Mouse (Mus musculus): ENCODE data around the gene Acsm3. TPM values are rescaled to one million over a fixed set of nuclear protein-coding genes. Genes with fewer than 3 reads are reported as not detected.

Gene Acsm3
- polyA plus RNA-seq, 1 experiment from 2014 or later: 0.21 TPM

DNA sequence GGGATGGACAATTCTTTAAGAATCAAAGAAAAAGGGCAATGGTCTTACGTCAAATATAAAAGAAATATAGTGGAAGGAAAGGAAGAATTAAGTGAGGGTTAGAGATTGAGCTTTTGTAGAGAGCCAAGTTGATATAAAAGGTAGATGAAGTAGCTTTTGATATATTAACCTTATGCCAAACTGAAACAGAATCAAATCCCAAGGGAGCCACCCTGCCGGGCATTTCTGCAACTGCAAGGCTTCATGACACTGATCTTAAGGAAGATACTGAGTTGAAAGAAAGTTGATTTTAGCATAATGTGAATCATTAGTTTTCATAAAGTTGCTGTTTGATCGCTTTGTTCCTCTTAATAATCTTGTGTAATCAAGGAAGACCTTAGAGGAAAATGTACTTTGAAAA, 28.3 kb downstream of the Acsm3 start:
- Histone ChIP-seq H3K36me3 (ENCODE audit: control insufficient read depth, insufficient read depth, low read length) (peaks cover 27% of the 10 kb centered on the region), H3K9ac (ENCODE audit: low read length) (no peak overlapping the region), H3K4me3 (ENCODE audit: low read length) (no peak overlapping the region), H3K4me2 (ENCODE audit: low read depth, low read length) (no peak overlapping the region), H3K9me3 (ENCODE audit: control insufficient read depth, low read length) (no peaks in the 10 kb centered on the region), H3K27me3 (ENCODE audit: control insufficient read depth, insufficient read depth, low read depth, low read length) (no peaks in the 10 kb centered on the region), H3K4me1 (replicated peaks; ENCODE audit: control insufficient read depth, insufficient read depth, low read length) (peaks cover 2% of the 10 kb centered on the region; the same call in 1 of the 2 replicates), H3K27ac (ENCODE audit: low read length) (no peak overlapping the region)
- WGBS: 89% methylated on average over 3 of the region's 3 CpGs
- ATAC-seq (ENCODE audit: low read depth): no peak

DNA sequence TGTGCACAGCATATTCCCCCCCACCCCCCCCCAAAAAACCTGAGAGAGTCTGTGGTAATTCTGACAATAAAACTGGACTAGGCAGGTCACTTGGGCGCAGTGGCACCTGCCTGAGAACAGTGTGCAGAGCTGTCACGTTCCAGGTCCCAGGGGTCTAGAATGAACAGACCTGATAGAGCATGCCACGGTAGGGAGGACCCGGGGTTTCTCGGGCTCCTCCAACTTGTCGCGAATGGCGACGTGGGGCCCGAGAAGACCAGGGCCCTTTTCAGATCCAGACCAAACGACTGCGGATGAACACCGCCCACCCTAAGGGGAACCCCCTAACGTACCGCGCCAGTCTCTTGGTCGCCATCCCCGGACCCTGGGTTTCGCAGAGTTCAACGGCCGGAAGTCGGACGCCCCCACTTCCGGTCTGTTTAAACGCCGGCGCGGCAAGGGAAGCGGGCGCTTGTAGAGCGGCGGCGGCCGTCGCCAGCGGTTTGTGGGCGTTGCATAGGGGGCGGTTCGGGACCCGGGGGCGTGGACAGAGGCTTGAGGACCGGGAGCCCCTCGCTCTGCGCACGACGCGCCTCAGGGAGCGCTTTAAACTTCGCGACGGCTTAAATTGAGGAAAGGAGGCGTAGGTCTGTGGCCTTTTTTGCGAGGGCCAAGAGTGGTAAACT, 33.0 kb downstream of the Acsm3 start, which contains the start of the genes Rexo5 and Eri2:
Gene Rexo5 (plus strand): TSS at position 421 of the 665 bp plus-strand sequence.
Gene Eri2 (minus strand): TSS at position 473 of the 665 bp plus-strand sequence.
- peaks cover 2% of the 10 kb centered on the region for H3K4me1 ChIP-seq (replicated peaks; ENCODE audit: control insufficient read depth, insufficient read depth, low read length)
- peaks cover 4% of the 10 kb centered on the region; the same call in 1 of the 2 replicates for H3K36me3 ChIP-seq (ENCODE audit: control insufficient read depth, insufficient read depth, low read length)
- no peaks in the 10 kb centered on the region for H3K27me3 ChIP-seq (ENCODE audit: control insufficient read depth, insufficient read depth, low read depth, low read length)
- ATAC-seq (ENCODE audit: low read depth): peak; percentile 100
- peak within 1 kb of the TSS; percentile 70 for H3K4me3 ChIP-seq (ENCODE audit: low read length)
- H3K9me3 ChIP-seq (ENCODE audit: control insufficient read depth, low read length): no peaks in the 10 kb centered on the region
- H3K4me2 ChIP-seq (ENCODE audit: low read depth, low read length): peak within 1 kb of the TSS; percentile 85
- WGBS: under 1% methylated on average over 53 of the region's 53 CpGs
- peak within 1 kb of the TSS; percentile 77 for H3K9ac ChIP-seq (ENCODE audit: low read length)
- H3K27ac ChIP-seq (ENCODE audit: low read length): peak within 1 kb of the TSS; percentile 76

DNA sequence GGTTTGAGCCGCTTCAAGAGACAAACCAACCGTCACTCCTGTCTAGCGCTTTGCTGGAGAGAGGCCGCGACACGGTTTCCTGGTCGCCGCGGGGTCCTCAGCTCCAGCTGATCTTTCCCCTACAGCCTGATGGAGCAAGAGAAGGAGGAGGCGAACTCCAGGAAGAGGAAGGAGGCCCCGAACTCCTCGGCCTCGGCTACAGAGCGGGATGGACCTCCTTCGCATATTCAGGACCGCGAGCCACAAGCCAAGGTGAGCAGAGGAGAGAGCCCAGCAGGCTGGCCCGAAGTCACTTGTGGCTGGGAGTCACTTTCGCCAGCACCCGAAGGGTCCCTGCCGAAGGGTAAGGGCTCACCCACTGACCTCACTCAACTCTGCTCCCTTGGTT, 33.5 kb downstream of the Acsm3 start:
- peak; percentile 78 for ATAC-seq (ENCODE audit: low read depth)

DNA sequence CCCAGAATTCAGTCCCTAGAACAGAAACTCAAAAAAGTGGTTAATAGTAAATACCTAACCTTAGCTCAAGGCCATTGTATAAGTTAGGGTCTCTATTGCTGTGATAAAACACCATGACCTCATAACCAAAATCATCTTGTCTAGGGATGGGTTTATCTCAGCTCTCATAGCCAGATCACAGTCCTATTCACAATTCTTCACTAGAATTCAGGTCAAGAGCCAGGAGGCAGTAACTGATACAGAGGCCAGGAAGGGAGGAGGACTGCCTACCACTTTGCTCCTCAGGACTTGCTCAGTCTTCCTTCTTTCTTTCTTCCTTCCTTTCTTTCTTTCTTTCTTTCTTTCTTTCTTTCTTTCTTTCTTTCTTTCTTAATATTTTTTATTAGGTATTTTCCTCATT, 34.6 kb downstream of the Acsm3 start:
- Histone ChIP-seq H3K9ac (ENCODE audit: low read length) (peak overlapping the region; percentile 45; the same call in 1 of the 2 replicates), H3K36me3 (ENCODE audit: control insufficient read depth, insufficient read depth, low read length) (no peaks in the 10 kb centered on the region), H3K9me3 (ENCODE audit: control insufficient read depth, low read length) (no peaks in the 10 kb centered on the region), H3K4me2 (ENCODE audit: low read depth, low read length) (peak overlapping the region; percentile 49), H3K27ac (ENCODE audit: low read length) (no peak overlapping the region), H3K4me1 (replicated peaks; ENCODE audit: control insufficient read depth, insufficient read depth, low read length) (peaks cover 2% of the 10 kb centered on the region), H3K27me3 (ENCODE audit: control insufficient read depth, insufficient read depth, low read depth, low read length) (no peaks in the 10 kb centered on the region), H3K4me3 (ENCODE audit: low read length) (peak overlapping the region; percentile 38)
- no peak for ATAC-seq (ENCODE audit: low read depth)

More for the DNA sequence above, 33.5 kb downstream of the Acsm3 start:
- Histone ChIP-seq H3K27ac (ENCODE audit: low read length) (peak overlapping the region; percentile 75), H3K9ac (ENCODE audit: low read length) (peak overlapping the region; percentile 77), H3K4me1 (replicated peaks; ENCODE audit: control insufficient read depth, insufficient read depth, low read length) (peaks cover 2% of the 10 kb centered on the region), H3K27me3 (ENCODE audit: control insufficient read depth, insufficient read depth, low read depth, low read length) (no peaks in the 10 kb centered on the region), H3K36me3 (ENCODE audit: control insufficient read depth, insufficient read depth, low read length) (peaks cover 2% of the 10 kb centered on the region; the same call in 1 of the 2 replicates), H3K4me2 (ENCODE audit: low read depth, low read length) (peak overlapping the region; percentile 85), H3K9me3 (ENCODE audit: control insufficient read depth, low read length) (no peaks in the 10 kb centered on the region), H3K4me3 (ENCODE audit: low read length) (peak overlapping the region; percentile 70)
- WGBS: 0% methylated on average over 21 of the region's 21 CpGs

DNA sequence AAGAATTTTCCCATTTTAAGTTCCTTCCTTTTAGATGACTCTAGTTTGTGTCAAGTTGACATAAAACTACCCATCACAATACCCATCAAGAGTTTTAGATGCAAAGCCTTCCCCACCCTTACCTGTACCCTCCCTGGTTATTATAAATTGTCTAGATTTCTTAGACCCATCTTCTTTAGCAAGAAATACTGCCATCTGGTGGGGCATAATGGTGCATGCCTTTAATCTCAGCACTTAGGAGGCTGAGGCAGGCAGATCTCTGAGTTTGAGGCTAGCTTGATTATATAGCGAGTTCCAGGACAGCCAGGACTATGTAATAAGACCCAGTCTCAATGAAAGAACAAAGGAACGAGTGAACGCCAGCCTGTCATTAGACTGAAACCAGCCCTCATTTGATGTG, 39.8 kb downstream of the Acsm3 start:
- H3K4me2 ChIP-seq (ENCODE audit: low read depth, low read length): no peak overlapping the region
- no peaks in the 10 kb centered on the region for H3K9me3 ChIP-seq (ENCODE audit: control insufficient read depth, low read length)
- no peak overlapping the region for H3K4me3 ChIP-seq (ENCODE audit: low read length)
- H3K9ac ChIP-seq (ENCODE audit: low read length): no peak overlapping the region
- 96% methylated on average over 3 of the region's 3 CpGs for whole genome bisulfite sequencing
- H3K4me1 ChIP-seq (replicated peaks; ENCODE audit: control insufficient read depth, insufficient read depth, low read length): no peaks in the 10 kb centered on the region
- no peak for ATAC-seq (ENCODE audit: low read depth)
- H3K27ac ChIP-seq (ENCODE audit: low read length): no peak overlapping the region
- peaks cover 1% of the 10 kb centered on the region; the same call in 1 of the 2 replicates for H3K36me3 ChIP-seq (ENCODE audit: control insufficient read depth, insufficient read depth, low read length)
- no peaks in the 10 kb centered on the region for H3K27me3 ChIP-seq (ENCODE audit: control insufficient read depth, insufficient read depth, low read depth, low read length)

DNA sequence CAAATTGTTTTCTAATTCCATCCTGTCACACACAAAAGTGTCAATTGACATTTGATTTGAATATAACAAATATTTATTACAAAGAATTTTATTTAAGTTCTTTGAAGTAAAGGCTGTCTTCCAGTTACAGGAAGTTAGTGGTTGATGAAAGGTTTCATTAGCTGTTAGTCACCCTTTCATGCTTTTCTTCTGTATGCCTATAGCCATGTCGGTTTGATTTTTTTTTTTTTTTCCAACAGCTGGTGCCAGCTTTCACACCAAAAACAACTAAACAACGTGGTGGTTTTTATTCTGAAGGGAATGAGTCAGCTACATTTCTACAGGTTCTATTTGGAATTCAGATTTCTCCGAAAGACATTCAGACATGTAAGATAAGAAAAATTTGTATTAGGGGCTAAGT, 40.3 kb downstream of the Acsm3 start:
- no peak overlapping the region for H3K4me3 ChIP-seq (ENCODE audit: low read length)
- 75% methylated on average over 3 of the region's 3 CpGs for WGBS
- H3K4me1 ChIP-seq (replicated peaks; ENCODE audit: control insufficient read depth, insufficient read depth, low read length): no peaks in the 10 kb centered on the region
- no peaks in the 10 kb centered on the region for H3K9me3 ChIP-seq (ENCODE audit: control insufficient read depth, low read length)
- H3K4me2 ChIP-seq (ENCODE audit: low read depth, low read length): no peak overlapping the region
- no peak for ATAC-seq (ENCODE audit: low read depth)
- no peaks in the 10 kb centered on the region for H3K27me3 ChIP-seq (ENCODE audit: control insufficient read depth, insufficient read depth, low read depth, low read length)
- peaks cover 2% of the 10 kb centered on the region; the same call in 1 of the 2 replicates for H3K36me3 ChIP-seq (ENCODE audit: control insufficient read depth, insufficient read depth, low read length)
- H3K27ac ChIP-seq (ENCODE audit: low read length): no peak overlapping the region
- H3K9ac ChIP-seq (ENCODE audit: low read length): no peak overlapping the region

DNA sequence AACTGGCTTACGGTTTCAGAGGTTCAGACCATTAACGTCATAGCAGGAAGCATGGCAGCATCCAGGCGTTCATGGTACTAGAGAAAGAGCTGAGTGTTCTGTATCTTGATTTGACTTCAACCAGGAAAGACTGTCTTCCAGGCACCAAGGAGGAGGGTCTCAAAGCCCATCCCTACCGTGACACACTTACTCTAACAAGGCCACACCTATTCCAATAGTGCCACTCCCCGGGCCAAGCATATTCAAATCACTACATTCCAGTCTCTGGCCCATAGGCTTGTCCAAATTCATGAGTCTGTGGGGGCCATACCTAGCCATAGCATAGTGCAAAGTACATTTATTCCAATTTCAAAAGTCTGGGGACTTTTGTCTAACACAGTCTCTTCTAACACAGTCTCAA, 46.7 kb downstream of the Acsm3 start:
- 89% methylated on average over 5 of the region's 5 CpGs for WGBS
- Histone ChIP-seq H3K4me3 (ENCODE audit: low read length) (no peak overlapping the region), H3K4me1 (replicated peaks; ENCODE audit: control insufficient read depth, insufficient read depth, low read length) (no peaks in the 10 kb centered on the region), H3K9me3 (ENCODE audit: control insufficient read depth, low read length) (no peaks in the 10 kb centered on the region), H3K9ac (ENCODE audit: low read length) (no peak overlapping the region), H3K4me2 (ENCODE audit: low read depth, low read length) (no peak overlapping the region), H3K27me3 (ENCODE audit: control insufficient read depth, insufficient read depth, low read depth, low read length) (no peaks in the 10 kb centered on the region), H3K36me3 (ENCODE audit: control insufficient read depth, insufficient read depth, low read length) (peaks cover 9% of the 10 kb centered on the region), H3K27ac (ENCODE audit: low read length) (no peak overlapping the region)
- ATAC-seq (ENCODE audit: low read depth): no peak

DNA sequence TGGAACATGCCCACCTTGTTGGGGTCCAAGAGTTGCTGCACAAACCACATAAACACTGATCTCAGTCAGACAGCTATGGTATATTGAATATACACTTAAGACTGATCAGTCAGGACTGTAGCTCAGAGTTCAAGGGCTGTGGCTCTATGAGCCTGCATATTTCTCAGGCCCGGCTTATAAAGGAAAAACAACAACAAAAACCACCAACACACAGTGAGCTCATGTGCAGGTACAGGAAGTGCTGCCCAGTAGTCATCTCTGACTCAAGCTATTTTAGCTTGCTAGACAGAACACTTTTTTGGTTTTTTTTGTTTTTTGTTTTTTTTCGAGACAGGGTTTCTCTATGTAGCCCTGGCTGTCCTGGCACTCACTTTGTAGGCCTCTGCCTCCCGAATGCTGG, 48.0 kb downstream of the Acsm3 start:
- no peaks in the 10 kb centered on the region for H3K27me3 ChIP-seq (ENCODE audit: control insufficient read depth, insufficient read depth, low read depth, low read length)
- peaks cover 9% of the 10 kb centered on the region for H3K36me3 ChIP-seq (ENCODE audit: control insufficient read depth, insufficient read depth, low read length)
- no peaks in the 10 kb centered on the region for H3K9me3 ChIP-seq (ENCODE audit: control insufficient read depth, low read length)
- WGBS: 96% methylated on average over 3 of the region's 3 CpGs
- no peak for ATAC-seq (ENCODE audit: low read depth)
- no peaks in the 10 kb centered on the region for H3K4me1 ChIP-seq (replicated peaks; ENCODE audit: control insufficient read depth, insufficient read depth, low read length)
- H3K27ac ChIP-seq (ENCODE audit: low read length): no peak overlapping the region
- H3K9ac ChIP-seq (ENCODE audit: low read length): no peak overlapping the region
- no peak overlapping the region for H3K4me2 ChIP-seq (ENCODE audit: low read depth, low read length)
- no peak overlapping the region for H3K4me3 ChIP-seq (ENCODE audit: low read length)

DNA sequence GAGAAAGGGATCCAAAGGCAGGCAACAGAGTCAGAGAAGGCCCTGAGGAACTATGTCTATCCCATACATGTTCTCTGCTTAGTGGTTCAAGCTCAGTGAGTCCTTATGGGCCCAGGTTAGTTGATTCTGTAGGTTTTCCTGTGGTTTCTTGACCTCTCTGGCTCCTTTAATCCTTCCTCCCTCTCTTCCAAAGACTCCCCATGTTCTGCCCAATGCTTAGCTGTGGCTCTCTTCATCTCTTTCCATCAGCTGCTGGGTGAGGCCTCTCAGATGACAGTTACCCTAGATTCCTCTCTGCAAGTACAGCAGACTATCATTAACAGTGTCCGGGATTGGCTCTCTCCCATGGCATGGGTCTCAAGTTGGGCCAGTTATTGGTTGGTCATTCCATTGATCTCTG, 74.6 kb downstream of the Acsm3 start:
- 89% methylated on average over 1 of the region's 1 CpGs for WGBS
- H3K36me3 ChIP-seq (ENCODE audit: control insufficient read depth, insufficient read depth, low read length): no peaks in the 10 kb centered on the region; the same call in 1 of the 2 replicates
- no peak overlapping the region for H3K4me3 ChIP-seq (ENCODE audit: low read length)
- no peak for ATAC-seq (ENCODE audit: low read depth)
- H3K27me3 ChIP-seq (ENCODE audit: control insufficient read depth, insufficient read depth, low read depth, low read length): no peaks in the 10 kb centered on the region
- H3K27ac ChIP-seq (ENCODE audit: low read length): no peak overlapping the region
- H3K4me2 ChIP-seq (ENCODE audit: low read depth, low read length): no peak overlapping the region
- H3K9me3 ChIP-seq (ENCODE audit: control insufficient read depth, low read length): no peaks in the 10 kb centered on the region
- H3K4me1 ChIP-seq (replicated peaks; ENCODE audit: control insufficient read depth, insufficient read depth, low read length): no peaks in the 10 kb centered on the region
- no peak overlapping the region for H3K9ac ChIP-seq (ENCODE audit: low read length)
